Mouse (Mus musculus) CH12.LX (cell line): Measurements from ENCODE around the gene Prkaa2. TPM values are rescaled to one million over a fixed set of nuclear protein-coding genes. Genes with fewer than 3 reads are reported as not detected.
"Not testable (repeated sequence)": the region's sequence is repeated elsewhere in the genome, so short reads cannot be mapped to it uniquely, and the experiment has no call there.

ENCODE experiments used
- DNase-seq: peaks from one replicate; pipeline ENCODE4 v3.0.0-alpha.2; 2013; ENCODE audit errors: extremely low read depth
- H3K27ac ChIP-seq: 2 replicates; pipeline ENCODE4 v1.5.1; 2012; ENCODE audit warnings: low read depth, mild to moderate bottlenecking, control low read depth, moderate library complexity; ENCODE audit not compliant: insufficient read depth
- H3K27me3 ChIP-seq: replicated peaks from 2 replicates; pipeline ENCODE3; 2012; ENCODE audit warnings: inconsistent platforms
- H3K36me3 ChIP-seq, 2 experiments: replicated peaks in 1 of 2; 2 replicates each; pipeline versions ENCODE3 to v1.6.1; 2012; ENCODE audit warnings: inconsistent platforms in 1 of 2, low read length in 1 of 2, mild to moderate bottlenecking in 1 of 2, mixed read lengths in 1 of 2, moderate library complexity in 1 of 2; ENCODE audit not compliant: control insufficient read depth in 1 of 2, insufficient read depth in 1 of 2
- H3K4me1 ChIP-seq, 2 experiments: 2 replicates each; pipeline ENCODE4 v1.6.1; 2012; ENCODE audit warnings: inconsistent platforms in 1 of 2, moderate library complexity in 1 of 2; ENCODE audit not compliant: insufficient read depth in 2 of 2, control insufficient read depth in 1 of 2
- H3K4me2 ChIP-seq: 2 replicates; pipeline ENCODE4 v1.6.1; 2012; ENCODE audit warnings: low read depth, mild to moderate bottlenecking, control low read depth; ENCODE audit not compliant: poor library complexity, insufficient read depth, severe bottlenecking
- H3K4me3 ChIP-seq, 3 experiments: fragments of 150-350 bp in 1 of 3; sonication (generic) in 1 of 3; replicated peaks in 1 of 3; 2 replicates each; pipeline versions ENCODE3 to v1.5.1; 2011 to 2012; ENCODE audit warnings: low read depth in 2 of 3, low read length in 2 of 3, mild to moderate bottlenecking in 2 of 3, moderate library complexity in 2 of 3, control low read depth in 1 of 3, improper control_type of control experiment in 1 of 3, inconsistent platforms in 1 of 3, mixed read lengths in 1 of 3; ENCODE audit not compliant: poor library complexity in 1 of 3
- H3K79me2 ChIP-seq: replicated peaks from 2 replicates; pipeline ENCODE4 v1.6.1; 2012; ENCODE audit warnings: mild to moderate bottlenecking, moderate library complexity; ENCODE audit not compliant: control insufficient read depth, poor library complexity, insufficient read depth, severe bottlenecking; ENCODE audit errors: extremely low read depth
- H3K9ac ChIP-seq: 2 replicates; pipeline ENCODE4 v1.6.1; 2012; ENCODE audit warnings: low read depth, mild to moderate bottlenecking, control low read depth, moderate library complexity; ENCODE audit not compliant: insufficient read depth
- H3K9me3 ChIP-seq: replicated peaks from 2 replicates; pipeline ENCODE3; 2012; ENCODE audit warnings: low read length, inconsistent platforms, mixed read lengths
- BHLHE40 ChIP-seq: IDR thresholded peaks from 2 replicates; pipeline ENCODE4 v1.6.1; 2011; ENCODE audit warnings: mild to moderate bottlenecking, low read depth, low read length, improper control_type of control experiment
- CHD1 ChIP-seq: IDR thresholded peaks from 2 replicates; pipeline ENCODE4 v1.6.1; 2012; ENCODE audit warnings: low read depth, low read length, improper control_type of control experiment, inconsistent platforms
- CTCF ChIP-seq, 2 experiments: IDR thresholded peaks in 1 of 2; conservative IDR thresholded peaks in 1 of 2; 2 replicates each; pipeline ENCODE4 v1.5.1; 2011 to 2012; ENCODE audit warnings: low read depth in 2 of 2, low read length in 2 of 2, improper control_type of control experiment in 1 of 2, inconsistent platforms in 1 of 2, mild to moderate bottlenecking in 1 of 2, moderate library complexity in 1 of 2
- E2F4 ChIP-seq: IDR thresholded peaks from 2 replicates; pipeline ENCODE4 v1.6.1; 2011; ENCODE audit warnings: low read depth, low read length, improper control_type of control experiment; ENCODE audit not compliant: insufficient replicate concordance
- EP300 ChIP-seq: IDR thresholded peaks from 2 replicates; pipeline ENCODE4 v1.6.1; 2011; ENCODE audit warnings: low read length, improper control_type of control experiment
- HCFC1 ChIP-seq: IDR thresholded peaks from 2 replicates; pipeline ENCODE4 v1.6.1; 2012; ENCODE audit warnings: low read depth, mild to moderate bottlenecking, inconsistent platforms, low read length, improper control_type of control experiment
- IRF4 ChIP-seq: IDR thresholded peaks from 2 replicates; pipeline ENCODE4 v1.6.1; 2014; ENCODE audit warnings: low read depth, mild to moderate bottlenecking, inconsistent platforms, low read length, improper control_type of control experiment
- JUN ChIP-seq: IDR thresholded peaks from 2 replicates; pipeline ENCODE4 v1.6.1; 2011; ENCODE audit warnings: low read depth, mild to moderate bottlenecking, low read length, improper control_type of control experiment, moderate library complexity; ENCODE audit not compliant: insufficient read depth
- JUND ChIP-seq: conservative IDR thresholded peaks from 2 replicates; pipeline ENCODE4 v1.6.1; 2011; ENCODE audit warnings: low read depth, low read length, improper control_type of control experiment
- MAFK ChIP-seq: IDR thresholded peaks from 2 replicates; pipeline ENCODE4 v1.6.1; 2011; ENCODE audit warnings: low read length, improper control_type of control experiment; ENCODE audit not compliant: insufficient replicate concordance
- MAZ ChIP-seq: IDR thresholded peaks from 2 replicates; pipeline ENCODE4 v1.6.1; 2012; ENCODE audit warnings: low read depth, mild to moderate bottlenecking, inconsistent platforms, low read length, improper control_type of control experiment, moderate library complexity
- MYC ChIP-seq: IDR thresholded peaks from 2 replicates; pipeline ENCODE4 v1.6.1; 2011; ENCODE audit warnings: low read depth, mild to moderate bottlenecking, improper control_type of control experiment, low read length
- NRF1 ChIP-seq: IDR thresholded peaks from 2 replicates; pipeline ENCODE4 v1.6.1; 2014; ENCODE audit warnings: low read depth, mild to moderate bottlenecking, inconsistent platforms, low read length, improper control_type of control experiment, moderate library complexity
- SIN3A ChIP-seq: IDR thresholded peaks from 2 replicates; pipeline ENCODE4 v1.6.1; 2012; ENCODE audit warnings: low read length, improper control_type of control experiment, inconsistent platforms
- SMC3 ChIP-seq: IDR thresholded peaks from 2 replicates; pipeline ENCODE4 v1.6.1; 2011; ENCODE audit warnings: low read depth, low read length, improper control_type of control experiment
- TCF12 ChIP-seq: IDR thresholded peaks from 2 replicates; pipeline ENCODE4 v1.6.1; 2014; ENCODE audit warnings: low read depth, mild to moderate bottlenecking, inconsistent platforms, low read length, improper control_type of control experiment
- UBTF ChIP-seq: IDR thresholded peaks from 2 replicates; pipeline ENCODE4 v1.6.1; 2012; ENCODE audit warnings: low read depth, mild to moderate bottlenecking, inconsistent platforms, low read length, improper control_type of control experiment, moderate library complexity
- ZC3H11A ChIP-seq: IDR thresholded peaks from 2 replicates; pipeline ENCODE4 v1.6.1; 2012; ENCODE audit warnings: low read depth, mild to moderate bottlenecking, inconsistent platforms, low read length, improper control_type of control experiment
- ZKSCAN1 ChIP-seq: IDR thresholded peaks from 2 replicates; pipeline ENCODE4 v1.6.1; 2012; ENCODE audit warnings: low read depth, inconsistent platforms, low read length, improper control_type of control experiment, borderline replicate concordance
- ZMIZ1 ChIP-seq: IDR thresholded peaks from 2 replicates; pipeline ENCODE4 v1.6.1; 2012; ENCODE audit warnings: low read depth, mild to moderate bottlenecking, inconsistent platforms, low read length, improper control_type of control experiment
- dilution Hi-C: fragments of 300-500 bp; cut with MboI; formaldehyde crosslinking; loops from 2 replicates; pipeline ENCODE4 v1.14.3; 2020; ENCODE audit warnings: low sequenced_read_pairs; ENCODE audit not compliant: extremely low pct_unique_long_range_greater_than_20kb, extremely low pct_ligation_motif_present
- in situ Hi-C: fragments of 300-500 bp; cut with MboI; formaldehyde crosslinking; loops from 3 replicates; pipeline ENCODE4 v1.14.3; 2019; ENCODE audit warnings: low sequenced_read_pairs, low pct_ligation_motif_present, low pct_unique_long_range_greater_than_20kb, mixed read lengths
- polyA plus RNA-seq: library from polyadenylated mRNA; unstranded; fragments of >175 nt; gene quantifications from 2 replicates; pipeline ENCODE4 v1.2.1, GENCODE M21; 2012; ENCODE audit warnings: low read depth; ENCODE audit not compliant: insufficient read length
- total RNA-seq, 2 experiments: library from RNA; depleted of rRNA; stranded (reverse); fragments of 300-350 nt in 1 of 2; fragments of >200 nt in 1 of 2; gene quantifications; 2 replicates each; pipeline ENCODE4 v1.2.3; 2012 to 2014

Gene Prkaa2
- total and polyA plus RNA-seq, 3 experiments = 0.23 to 0.68 (median 0.29) TPM

- no peaks in the 10 kb centered on the region for H3K36me3 ChIP-seq
- peaks cover 6% of the 10 kb centered on the region for H3K9me3 ChIP-seq
- no peak overlapping the region for H3K4me3 ChIP-seq
- H3K27ac ChIP-seq = no peak overlapping the region
- no peaks in the 10 kb centered on the region for H3K27me3 ChIP-seq
- H3K79me2 ChIP-seq = no peaks in the 10 kb centered on the region
- H3K4me1 ChIP-seq = peaks cover 0 to 18% of the 10 kb centered on the region in 2 experiments; a peak in 2 of 4 replicates
- H3K9ac ChIP-seq = no peak overlapping the region
- in situ Hi-C loops (no loop called here), dilution Hi-C loops (no loop called here)
- H3K4me2 ChIP-seq = no peak overlapping the region
- peak; percentile 49 for DNase-seq
- TF ChIP-seq MYC (no peak), EP300 (peak; percentile 86), BHLHE40 (peak; percentile 72), IRF4 (peak; percentile 62), E2F4 (no peak), MAZ (no peak)
- TF ChIP-seq, all 38 proteins: peak for 3
Measured at GRCm38 (mm10) chr4:105007360-105008018, 102.2 kb downstream of the Prkaa2 start.

- in situ Hi-C loops, dilution Hi-C loops: not testable (repeated sequence)
Measured at GRCm38 (mm10) chr4:105004649-105005048, 105.0 kb downstream of the Prkaa2 start.

GRCm38 (mm10) chr4:105004135-105004534, 105.6 kb downstream of the Prkaa2 start:
- no peak overlapping the region for H3K9ac ChIP-seq
- no peaks in the 10 kb centered on the region for H3K36me3 ChIP-seq
- peaks cover 0 to 18% of the 10 kb centered on the region in 2 experiments; a peak in 2 of 4 replicates for H3K4me1 ChIP-seq
- no peak overlapping the region for H3K4me3 ChIP-seq
- no peaks in the 10 kb centered on the region for H3K27me3 ChIP-seq
- in situ Hi-C loops (no loop called here), dilution Hi-C loops (no loop called here)
- peaks cover 6% of the 10 kb centered on the region for H3K9me3 ChIP-seq
- H3K4me2 ChIP-seq = no peak overlapping the region
- no peak for TF ChIP-seq MAFK
- no peak for TF ChIP-seq JUN
- TF ChIP-seq E2F4 = no peak
- no peak for TF ChIP-seq UBTF
- no peak for TF ChIP-seq CTCF (conservative IDR thresholded peaks at IDR 0.05 in 1 of 2, IDR thresholded peaks at IDR 0.05 in 1 of 2; ENCODE audit: low read depth in 2 of 2, low read length in 2 of 2)
- no peak for TF ChIP-seq JUND
- TF ChIP-seq HCFC1 = no peak
- TF ChIP-seq CHD1 = no peak
- no peak for TF ChIP-seq ZKSCAN1
- no peak for TF ChIP-seq TCF12
- no peak for TF ChIP-seq IRF4
- no peak for TF ChIP-seq NRF1
- TF ChIP-seq EP300 = no peak
- no peak for TF ChIP-seq SIN3A
- TF ChIP-seq MAZ = no peak
- TF ChIP-seq ZMIZ1 = no peak
- no peak for TF ChIP-seq ZC3H11A
- H3K79me2 ChIP-seq = no peaks in the 10 kb centered on the region
- H3K27ac ChIP-seq = no peak overlapping the region
- no peak for DNase-seq

More at GRCm38 (mm10) chr4:105004649-105005048, 105.0 kb downstream of the Prkaa2 start:
- H3K9me3 ChIP-seq, H3K9ac ChIP-seq, H3K27me3 ChIP-seq, H3K4me3 ChIP-seq, H3K27ac ChIP-seq, H3K36me3 ChIP-seq, H3K79me2 ChIP-seq, H3K4me2 ChIP-seq: not testable (repeated sequence)
- peaks cover 0 to 18% of the 10 kb centered on the region in 2 experiments; a peak in 2 of 4 replicates for H3K4me1 ChIP-seq
- TF ChIP-seq CTCF (conservative IDR thresholded peaks at IDR 0.05 in 1 of 2, IDR thresholded peaks at IDR 0.05 in 1 of 2; ENCODE audit: low read depth in 2 of 2, low read length in 2 of 2) (peak in 1 of 2 experiments; percentile 85; a peak in 2 of 4 replicates), SMC3 (peak; percentile 7; the same call in 1 of the 2 replicates)
- TF ChIP-seq, all 38 proteins: peak for 2; not testable (repeated sequence) for 36
- not testable (repeated sequence) for DNase-seq
